Mouse (Mus musculus) 3134 (cell line): Measurements from ENCODE around the gene Gm29666.
A peak's percentile ranks its signal among the peaks of the same experiment; 100 is the strongest.

ENCODE experiments used
- DNase-seq: peaks from one replicate; pipeline ENCODE4 v3.0.0-alpha.2; 2011; ENCODE audit warnings: low spot score; ENCODE audit not compliant: insufficient read length; ENCODE audit errors: extremely low read depth

Gm29666 gene

GRCm38 (mm10) chr15:84919938-84920337 is at the start of gene Gm29666:
Gene Gm29666 (minus strand): TSS chr15:84920038.
- no peak for DNase-seq

- DNase-seq, result no peak
Observed at GRCm38 (mm10) chr15:84968534-84968933, 48.7 kb upstream of the Gm29666 start.

GRCm38 (mm10) chr15:84965575-84966360 is 45.9 kb upstream of the Gm29666 start:
- no peak for DNase-seq

- no peak for DNase-seq
Observed at GRCm38 (mm10) chr15:84964771-84965170, 44.9 kb upstream of the Gm29666 start.

GRCm38 (mm10) chr15:84962518-84962917 is 42.7 kb upstream of the Gm29666 start:
- no peak for DNase-seq

- DNase-seq, result no peak
Observed at GRCm38 (mm10) chr15:84960692-84961091, 40.9 kb upstream of the Gm29666 start.

GRCm38 (mm10) chr15:84959891-84960290 is 40.1 kb upstream of the Gm29666 start:
- no peak for DNase-seq

- no peak for DNase-seq
Observed at GRCm38 (mm10) chr15:84958331-84958730, 38.5 kb upstream of the Gm29666 start.

GRCm38 (mm10) chr15:84957851-84958250 is 38.0 kb upstream of the Gm29666 start:
- DNase-seq, result no peak

GRCm38 (mm10) chr15:84953259-84953658 is 33.4 kb upstream of the Gm29666 start:
- DNase-seq, result no peak

- DNase-seq, result no peak
Observed at GRCm38 (mm10) chr15:84950053-84950452, 30.2 kb upstream of the Gm29666 start.

GRCm38 (mm10) chr15:84948990-84949389 is 29.2 kb upstream of the Gm29666 start:
- DNase-seq, result no peak

GRCm38 (mm10) chr15:84944319-84944718 is 24.5 kb upstream of the Gm29666 start:
- DNase-seq, result no peak

GRCm38 (mm10) chr15:84942647-84943285 is 22.9 kb upstream of the Gm29666 start:
- no peak for DNase-seq

GRCm38 (mm10) chr15:84940102-84940501 is 20.3 kb upstream of the Gm29666 start:
- no peak for DNase-seq

- no peak for DNase-seq
Observed at GRCm38 (mm10) chr15:84934901-84935300, 15.1 kb upstream of the Gm29666 start.

- DNase-seq, result no peak
Observed at GRCm38 (mm10) chr15:84932351-84932750, 12.5 kb upstream of the Gm29666 start.

- peak; percentile 54 for DNase-seq
Observed at GRCm38 (mm10) chr15:84925495-84926018, 5.7 kb upstream of the Gm29666 start.

- no peak for DNase-seq
Observed at GRCm38 (mm10) chr15:84924781-84925315, 5.0 kb upstream of the Gm29666 start.

- no peak for DNase-seq
Observed at GRCm38 (mm10) chr15:84923508-84924181, 3.8 kb upstream of the Gm29666 start.

GRCm38 (mm10) chr15:84922884-84923507 is 3.2 kb upstream of the Gm29666 start, which contains the start of gene Nup50:
Gene Nup50 (plus strand): TSS chr15:84923411.
- DNase-seq, result peak; percentile 100
